Mouse (Mus musculus): ENCODE results near the gene Dmrtc1b. TPM values are rescaled to one million over a fixed set of nuclear protein-coding genes. Genes with fewer than 3 reads are reported as not detected.
"Not testable (repeated sequence)": the region's sequence is repeated elsewhere in the genome, so short reads cannot be mapped to it uniquely, and the experiment has no call there.

Dmrtc1b gene
- total RNA-seq (2017), result not detected in 2 replicates

GRCm38 (mm10) chrX:102707535-102707934 lies at the start of gene Dmrtc1b, which contains the start of gene Gm9112:
Gene Dmrtc1b (plus strand): TSS chrX:102707865.
Gene Gm9112 (minus strand): TSS chrX:102707635.
- ATAC-seq (replicated peaks in 1 of 2; ENCODE audit: insufficient read depth in 1 of 2, low FRiP score in 2 of 2, low TSS enrichment in 1 of 2, low read depth in 1 of 2, poor library complexity in 2 of 2, severe bottlenecking in 2 of 2), result not testable (repeated sequence)

DNA sequence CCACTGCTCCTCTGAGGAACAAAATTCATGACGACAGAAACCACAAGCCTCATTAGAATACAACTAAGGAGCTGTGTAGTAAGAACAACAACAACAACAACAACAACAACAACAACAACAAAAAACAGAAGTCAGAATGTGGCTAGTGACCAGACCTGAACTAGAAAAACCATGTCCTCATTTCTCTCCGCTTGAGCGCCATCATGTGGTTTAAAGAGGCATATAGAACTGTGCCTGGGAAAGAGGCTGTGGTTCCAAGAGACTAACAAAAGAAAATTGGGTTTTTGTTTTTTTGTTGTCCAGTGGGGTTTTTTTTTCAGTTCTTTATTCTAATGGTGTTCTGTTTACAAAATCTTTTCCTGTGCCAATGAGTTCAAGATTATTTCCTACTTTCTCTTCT lies 47.0 kb upstream of the Dmrtc1b start:
- ATAC-seq (replicated peaks in 1 of 2; ENCODE audit: insufficient read depth in 1 of 2, low FRiP score in 2 of 2, low TSS enrichment in 1 of 2, low read depth in 1 of 2, poor library complexity in 2 of 2, severe bottlenecking in 2 of 2), result no peak

- no peak for ATAC-seq (replicated peaks in 1 of 2; ENCODE audit: insufficient read depth in 1 of 2, low FRiP score in 2 of 2, low TSS enrichment in 1 of 2, low read depth in 1 of 2, poor library complexity in 2 of 2, severe bottlenecking in 2 of 2)
Observed at GRCm38 (mm10) chrX:102666641-102667040, 41.0 kb upstream of the Dmrtc1b start.

DNA sequence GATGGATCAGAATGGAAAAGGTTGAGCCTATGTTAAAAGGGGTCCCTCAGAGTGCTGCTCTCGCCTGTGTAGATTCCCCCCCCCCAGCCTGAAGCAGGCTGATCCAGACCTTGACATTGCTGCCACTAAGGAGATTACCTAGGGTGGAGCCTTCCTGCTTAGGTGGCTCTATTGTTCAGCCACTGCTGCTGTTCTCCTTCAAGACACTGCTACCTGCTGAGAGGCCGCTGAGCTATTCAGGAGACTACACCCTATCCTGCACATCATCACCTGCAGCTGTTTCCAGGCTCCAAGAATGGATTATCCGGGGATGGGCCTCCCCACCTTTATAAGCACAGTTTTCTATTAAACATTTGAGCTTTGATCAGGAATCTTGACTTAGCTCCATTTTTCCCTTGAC lies 23.0 kb upstream of the Dmrtc1b start:
- ATAC-seq (replicated peaks in 1 of 2; ENCODE audit: insufficient read depth in 1 of 2, low FRiP score in 2 of 2, low TSS enrichment in 1 of 2, low read depth in 1 of 2, poor library complexity in 2 of 2, severe bottlenecking in 2 of 2), result not testable (repeated sequence)

DNA sequence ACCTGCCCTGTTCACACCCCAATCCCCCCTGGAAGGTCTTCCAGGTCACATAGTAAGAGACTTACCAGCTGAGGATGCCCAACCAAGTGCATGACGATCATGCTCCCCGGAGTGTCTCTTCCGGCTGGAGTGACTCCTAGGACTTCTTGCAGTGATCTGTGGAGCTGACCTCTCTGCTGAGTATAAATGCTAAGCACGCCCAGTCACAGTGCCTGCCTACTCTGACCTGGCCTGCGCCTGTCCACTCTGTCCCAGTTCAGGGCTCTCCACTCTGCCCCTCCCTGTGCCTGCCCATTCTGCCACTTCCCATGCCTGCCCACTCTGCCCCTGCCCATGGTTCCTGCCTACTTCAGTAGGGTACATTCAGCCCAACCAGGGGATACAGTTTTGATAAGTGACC lies 20.8 kb upstream of the Dmrtc1b start, which contains the start of gene Gm3880:
TSS of gene Gm3880 (minus strand) at position 101 of the 400 bp plus-strand sequence.
- ATAC-seq (replicated peaks in 1 of 2; ENCODE audit: insufficient read depth in 1 of 2, low FRiP score in 2 of 2, low TSS enrichment in 1 of 2, low read depth in 1 of 2, poor library complexity in 2 of 2, severe bottlenecking in 2 of 2), result not testable (repeated sequence)

- 0 out of 4 replicates have a peak, but pooled peaks of 1 of the 2 experiments have one; percentile 42 for ATAC-seq (replicated peaks in 1 of 2; ENCODE audit: insufficient read depth in 1 of 2, low FRiP score in 2 of 2, low TSS enrichment in 1 of 2, low read depth in 1 of 2, poor library complexity in 2 of 2, severe bottlenecking in 2 of 2)
Observed at GRCm38 (mm10) chrX:102689252-102689651, 18.4 kb upstream of the Dmrtc1b start.

DNA sequence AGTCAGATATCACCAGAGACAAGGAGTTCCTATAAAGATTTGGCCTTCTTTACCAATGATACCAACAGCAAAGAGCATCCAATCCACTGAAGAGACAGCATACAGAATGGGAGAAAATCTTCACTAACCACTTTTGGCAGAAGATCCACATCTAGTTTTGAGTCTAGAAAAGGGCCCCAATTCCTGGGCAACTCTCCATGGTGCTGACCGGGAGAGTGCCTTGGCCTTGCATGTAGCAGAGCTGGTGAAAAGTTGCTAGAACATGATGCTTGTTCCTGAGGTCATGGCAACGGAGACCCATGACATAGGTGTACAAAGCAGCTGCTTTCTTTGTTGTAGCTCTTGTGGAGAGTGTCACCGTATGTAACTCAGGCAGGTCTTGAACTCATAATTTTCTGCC lies 7.0 kb upstream of the Dmrtc1b start:
- ATAC-seq (replicated peaks in 1 of 2; ENCODE audit: insufficient read depth in 1 of 2, low FRiP score in 2 of 2, low TSS enrichment in 1 of 2, low read depth in 1 of 2, poor library complexity in 2 of 2, severe bottlenecking in 2 of 2), result not testable (repeated sequence)

DNA sequence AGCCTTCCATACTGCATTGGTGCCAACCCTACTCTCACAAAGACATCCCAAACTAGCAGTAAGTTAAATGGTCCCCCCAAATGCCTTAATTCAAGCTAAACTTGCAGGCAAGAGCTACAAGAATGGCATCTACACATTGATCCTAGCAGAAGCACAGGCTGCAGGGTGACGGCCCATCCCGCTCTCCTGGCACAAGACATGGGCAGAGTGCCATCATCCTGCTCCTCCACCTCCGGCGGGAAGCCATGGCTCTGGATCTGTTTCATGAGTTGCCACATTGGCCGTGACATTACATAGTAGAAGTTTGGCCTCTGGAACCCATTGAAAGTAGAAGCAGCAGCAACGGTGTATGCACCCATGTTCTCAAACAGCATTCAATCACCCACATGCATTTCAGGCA lies 16.6 kb downstream of the Dmrtc1b start:
- not testable (repeated sequence) for ATAC-seq (replicated peaks in 1 of 2; ENCODE audit: insufficient read depth in 1 of 2, low FRiP score in 2 of 2, low TSS enrichment in 1 of 2, low read depth in 1 of 2, poor library complexity in 2 of 2, severe bottlenecking in 2 of 2)

Other genes starting within 250 kb of the Dmrtc1b start
- 13.1 and 23.1 TPM in 2 replicates for gene Hdac8, start 202.5 kb upstream of the Dmrtc1b start, total RNA-seq (2017)
- gene Phka1, start 63.6 kb upstream of the Dmrtc1b start, total RNA-seq (2017), result 3.4 and 4.3 TPM in 2 replicates
- not detected in 2 replicates for gene Gm3880, start 20.9 kb upstream of the Dmrtc1b start, total RNA-seq (2017)
- gene Gm9112, start 230 bp upstream of the Dmrtc1b start, total RNA-seq (2017), result not detected in 2 replicates
- not detected in 2 replicates for gene Dmrtc1c1, start 95.1 kb downstream of the Dmrtc1b start, total RNA-seq (2017)
- not detected in 2 replicates for gene Dmrtc1c2, start 146.8 kb downstream of the Dmrtc1b start, total RNA-seq (2017)
- gene 1700031F05Rik, start 160.1 kb downstream of the Dmrtc1b start, total RNA-seq (2017), result not detected in 2 replicates
- not detected in 2 replicates for gene Dmrtc1a, start 200.8 kb downstream of the Dmrtc1b start, total RNA-seq (2017)
- not detected in 2 replicates for gene 1700011M02Rik, start 201.0 kb downstream of the Dmrtc1b start, total RNA-seq (2017)
- not detected in 2 replicates for gene 1700018G05Rik, start 220.5 kb downstream of the Dmrtc1b start, total RNA-seq (2017)